Mouse (Mus musculus) midbrain, postnatal 0 days (tissue): ENCODE measurements at regions not wholly inside any gene's neighbourhood (a gene's known extent, or its start where the extent isn't known, plus 50 kb on each side); places are given as distances from the start of the nearest gene placed in this dataset.

Source experiments
- ATAC-seq: fragments of 200-750 bp; cut with Nextera tagmentation; 2 replicates; pipeline ENCODE4 v1.8.0; 2017; ENCODE audit warnings: moderate number of reproducible peaks, mild to moderate bottlenecking, moderate TSS enrichment, moderate library complexity; ENCODE audit not compliant: low FRiP score
- DNase-seq: peaks from one replicate; pipeline ENCODE4 v3.0.0-alpha.2; 2015; ENCODE audit warnings: low spot score
- H3K27ac ChIP-seq: fragments of 300-500 bp; sonication (generic); 2 replicates; pipeline ENCODE4 v1.5.1; 2014; ENCODE audit warnings: low read depth, mild to moderate bottlenecking, low read length, mixed read lengths
- H3K27me3 ChIP-seq: fragments of 300-500 bp; sonication (generic); 2 replicates; pipeline ENCODE4 v1.6.1; 2014; ENCODE audit warnings: low read length, control low read depth, mixed read lengths; ENCODE audit not compliant: insufficient read depth
- H3K36me3 ChIP-seq: fragments of 300-500 bp; sonication (generic); 2 replicates; pipeline ENCODE4 v1.6.1; 2014; ENCODE audit warnings: low read length, control low read depth, mixed read lengths; ENCODE audit not compliant: insufficient read depth
- H3K4me1 ChIP-seq: fragments of 300-500 bp; sonication (generic); 2 replicates; pipeline ENCODE4 v1.6.1; 2014; ENCODE audit warnings: mild to moderate bottlenecking, control low read depth, antibody characterized with exemption, low read length, mixed read lengths; ENCODE audit not compliant: insufficient read depth
- H3K4me2 ChIP-seq: fragments of 300-500 bp; sonication (generic); 2 replicates; pipeline ENCODE4 v1.6.1; 2014; ENCODE audit warnings: low read depth, mild to moderate bottlenecking, low read length, mixed read lengths; ENCODE audit not compliant: poor library complexity, severe bottlenecking
- H3K4me3 ChIP-seq: fragments of 300-500 bp; sonication (generic); 2 replicates; pipeline ENCODE4 v1.5.1; 2014; ENCODE audit warnings: low read depth, mild to moderate bottlenecking, low read length, moderate library complexity
- H3K9ac ChIP-seq: fragments of 300-500 bp; sonication (generic); replicated peaks from 2 replicates; pipeline ENCODE4 v1.6.1; 2014; ENCODE audit warnings: mild to moderate bottlenecking, low read length, moderate library complexity, mixed read lengths; ENCODE audit not compliant: poor library complexity, severe bottlenecking
- H3K9me3 ChIP-seq: fragments of 300-500 bp; sonication (generic); 2 replicates; pipeline ENCODE4 v1.6.1; 2016; ENCODE audit warnings: low read length, control low read depth
- CTCF ChIP-seq: IDR thresholded peaks from 2 replicates; pipeline ENCODE4 v1.5.1; 2016; ENCODE audit warnings: antibody characterized with exemption, mild to moderate bottlenecking
- WGBS: fragments of 180-500 bp; shearing (Covaris S2); extraction: QIAGEN DNeasy Blood & Tissue Kit; methylation state at CpG from one replicate; pipeline ENCODE4 v1.1.7; 2014; 5-methylcytosine and 5-hydroxymethylcytosine counted together

DNA sequence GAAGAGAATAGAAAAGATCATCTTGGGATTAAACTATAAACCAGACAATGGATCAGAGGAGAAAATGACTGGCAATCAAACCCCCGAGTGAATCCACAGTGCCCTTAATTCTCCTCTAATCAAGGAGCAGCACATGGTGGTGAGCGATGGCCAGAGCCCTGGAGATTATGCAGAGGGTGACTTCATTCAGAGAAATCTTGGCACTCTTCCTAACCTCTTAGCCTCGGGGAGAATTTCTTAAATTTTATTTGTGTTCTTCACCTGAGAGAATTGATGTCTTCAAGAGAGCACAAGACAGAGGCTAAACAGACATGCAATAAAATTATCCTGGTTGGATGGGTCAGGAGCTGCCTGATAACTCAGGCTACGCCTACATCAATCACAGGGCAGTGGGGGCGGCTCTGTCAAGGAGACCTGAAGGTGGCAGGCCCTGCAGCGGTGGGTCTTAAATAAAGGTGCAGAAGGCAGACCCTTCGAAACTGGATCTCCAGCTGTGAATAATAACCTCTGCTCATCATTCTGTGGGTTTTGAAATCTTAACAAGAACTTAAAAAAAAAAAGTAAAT lies 316.5 kb upstream of the Klf12 start:
- 0 out of 2 replicates have a peak, but pooled peaks have one; percentile 44 for ATAC-seq
- H3K4me3 ChIP-seq: no peak overlapping the region
- peak; percentile 31 for DNase-seq
- no peak overlapping the region for H3K27ac ChIP-seq
- 40% methylated on average over 7 of the region's 7 CpGs for whole genome bisulfite sequencing
- no peaks in the 10 kb centered on the region for H3K27me3 ChIP-seq
- H3K4me2 ChIP-seq: no peak overlapping the region
- TF ChIP-seq CTCF: no peak
- H3K36me3 ChIP-seq: no peaks in the 10 kb centered on the region
- H3K9ac ChIP-seq: no peak overlapping the region
- H3K4me1 ChIP-seq: no peaks in the 10 kb centered on the region
- H3K9me3 ChIP-seq: no peaks in the 10 kb centered on the region

DNA sequence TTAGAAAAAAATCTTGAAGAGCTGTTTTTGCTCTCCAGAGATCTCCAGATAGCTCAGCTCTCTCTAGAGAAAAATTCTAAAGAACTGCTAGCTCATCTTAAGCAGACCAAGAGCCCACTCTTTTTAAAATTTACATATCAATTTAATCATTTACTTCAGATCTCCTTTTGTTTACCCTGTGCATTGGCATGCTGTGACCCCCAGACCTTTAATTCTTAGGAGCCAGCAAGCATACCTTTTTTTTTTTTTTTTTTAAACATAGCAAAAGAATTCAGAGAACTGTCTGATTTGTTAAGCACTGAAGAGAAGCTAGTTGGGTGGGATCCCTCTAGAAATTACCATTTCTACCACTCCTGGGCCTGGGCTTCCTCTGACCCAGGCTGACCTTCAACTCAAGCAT lies 285.5 kb upstream of the Klf12 start:
- DNase-seq (no peak), ATAC-seq (no peak)
- Histone ChIP-seq H3K9me3 (no peaks in the 10 kb centered on the region), H3K4me1 (no peaks in the 10 kb centered on the region), H3K4me2 (no peak overlapping the region), H3K36me3 (no peaks in the 10 kb centered on the region), H3K9ac (no peak overlapping the region), H3K27me3 (no peaks in the 10 kb centered on the region), H3K27ac (no peak overlapping the region), H3K4me3 (no peak overlapping the region)
- TF ChIP-seq CTCF: no peak

DNA sequence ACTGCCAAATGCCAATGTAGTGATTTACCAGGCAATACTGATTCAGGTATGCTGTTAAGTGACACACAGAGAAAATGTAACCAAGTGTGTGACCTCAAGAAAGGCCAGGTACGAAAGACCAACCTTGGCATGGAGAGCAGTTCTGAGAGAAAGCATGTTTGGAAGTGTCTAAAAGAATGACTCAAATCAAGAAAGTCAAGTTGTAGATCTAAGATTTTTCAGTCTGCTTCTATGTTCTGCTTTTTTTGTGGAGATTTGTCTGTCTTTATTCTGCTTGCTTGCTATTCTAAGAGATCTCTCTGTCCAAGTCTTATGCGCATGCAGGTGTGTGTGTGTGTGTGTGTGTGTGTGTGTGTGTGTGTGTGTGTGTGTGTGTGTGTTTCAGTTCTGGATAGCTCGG lies 277.4 kb upstream of the Klf12 start:
- Histone ChIP-seq H3K9ac (no peak overlapping the region), H3K4me1 (no peaks in the 10 kb centered on the region), H3K27ac (no peak overlapping the region), H3K27me3 (no peaks in the 10 kb centered on the region), H3K36me3 (no peaks in the 10 kb centered on the region), H3K4me3 (no peak overlapping the region), H3K4me2 (no peak overlapping the region), H3K9me3 (no peaks in the 10 kb centered on the region)
- WGBS: 82% methylated on average over 3 of the region's 3 CpGs
- TF ChIP-seq CTCF: no peak
- DNase-seq: no peak
- no peak for ATAC-seq

DNA sequence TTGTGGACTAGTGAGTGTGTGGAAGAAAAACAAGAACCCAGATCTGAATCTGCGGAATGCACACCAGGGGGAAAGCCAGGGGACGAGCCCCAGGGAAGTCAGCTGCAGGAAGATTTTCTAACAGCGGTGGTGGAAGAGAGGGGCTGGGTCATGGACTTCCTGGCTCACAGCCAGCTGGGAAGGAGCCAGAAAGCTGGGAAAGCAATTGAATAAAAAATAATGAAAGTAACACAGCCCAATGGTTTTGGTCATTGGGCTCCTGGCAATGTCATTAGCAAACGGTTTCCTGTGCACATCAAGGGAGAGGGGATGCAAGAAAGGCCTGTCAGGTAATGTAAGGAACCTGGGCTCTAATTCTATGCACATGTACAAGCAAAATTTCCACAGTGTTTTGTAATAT lies 273.9 kb upstream of the Klf12 start:
- peak; percentile 9; the same call in 1 of the 2 replicates for TF ChIP-seq CTCF
- H3K27me3 ChIP-seq: no peaks in the 10 kb centered on the region
- no peaks in the 10 kb centered on the region for H3K9me3 ChIP-seq
- no peak overlapping the region for H3K4me3 ChIP-seq
- no peaks in the 10 kb centered on the region for H3K36me3 ChIP-seq
- no peak for ATAC-seq
- H3K4me1 ChIP-seq: no peaks in the 10 kb centered on the region
- H3K9ac ChIP-seq: no peak overlapping the region
- no peak overlapping the region for H3K27ac ChIP-seq
- WGBS: 16% methylated on average over 4 of the region's 4 CpGs
- peak; percentile 63 for DNase-seq
- no peak overlapping the region for H3K4me2 ChIP-seq

DNA sequence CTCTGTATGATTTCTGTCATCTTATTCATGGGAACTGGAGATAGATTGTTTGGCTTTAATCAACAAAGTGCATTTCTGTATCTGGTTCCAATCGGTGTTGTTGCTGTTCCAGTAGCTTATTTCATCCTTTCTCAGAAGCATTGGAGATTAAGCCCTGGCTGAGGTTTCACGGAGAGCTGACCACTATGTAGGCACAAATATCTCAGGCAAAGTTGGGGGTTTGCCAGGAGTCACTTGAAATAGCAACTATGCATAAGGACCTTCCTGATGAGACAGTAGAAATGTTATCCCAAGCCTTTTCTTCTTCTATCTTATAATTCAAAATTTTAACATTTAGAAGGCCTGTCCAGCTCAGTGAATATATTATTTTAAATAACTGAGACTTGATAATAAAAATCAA lies 268.0 kb upstream of the Klf12 start:
- no peaks in the 10 kb centered on the region for H3K9me3 ChIP-seq
- TF ChIP-seq CTCF: no peak
- 47% methylated on average over 2 of the region's 2 CpGs for WGBS
- H3K4me1 ChIP-seq: no peaks in the 10 kb centered on the region
- ATAC-seq: no peak
- H3K4me3 ChIP-seq: no peak overlapping the region
- H3K27ac ChIP-seq: no peak overlapping the region
- H3K27me3 ChIP-seq: no peaks in the 10 kb centered on the region
- H3K9ac ChIP-seq: no peak overlapping the region
- no peak overlapping the region for H3K4me2 ChIP-seq
- no peaks in the 10 kb centered on the region for H3K36me3 ChIP-seq
- DNase-seq: no peak

DNA sequence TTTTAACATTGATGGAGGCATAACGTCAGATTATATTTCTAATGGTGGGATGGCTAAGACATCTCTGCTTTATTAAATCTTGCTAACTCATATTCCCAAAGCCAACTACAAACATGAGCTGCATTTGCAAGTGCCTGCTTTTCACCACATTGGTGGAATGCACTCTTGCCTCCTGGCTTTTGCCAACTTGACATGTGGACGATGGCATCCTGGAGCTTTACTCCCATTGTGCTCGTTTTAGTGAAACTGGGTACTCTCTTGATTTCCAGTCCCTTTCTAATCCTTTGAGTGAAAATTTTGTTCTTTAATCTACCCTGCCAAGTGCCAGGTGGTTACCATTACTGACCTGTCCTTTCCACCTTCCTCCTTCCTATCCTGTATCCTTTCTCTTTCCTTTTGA lies 265.8 kb upstream of the Klf12 start:
- Histone ChIP-seq H3K4me1 (no peaks in the 10 kb centered on the region), H3K4me3 (no peak overlapping the region), H3K9me3 (no peaks in the 10 kb centered on the region), H3K9ac (no peak overlapping the region), H3K4me2 (no peak overlapping the region), H3K27ac (no peak overlapping the region), H3K36me3 (no peaks in the 10 kb centered on the region), H3K27me3 (no peaks in the 10 kb centered on the region)
- no peak for TF ChIP-seq CTCF
- WGBS: 78% methylated on average over 3 of the region's 3 CpGs
- ATAC-seq (no peak), DNase-seq (no peak)
